Mouse (Mus musculus) frontal cortex, adult (tissue): ENCODE data around the gene Tpp1.

Source experiments
- ATAC-seq: cut with Nextera tagmentation; 2 replicates; pipeline ENCODE4 v1.9.2; 2017; ENCODE audit warnings: mild to moderate bottlenecking, moderate library complexity, mixed read lengths; ENCODE audit not compliant: low TSS enrichment

Tpp1 gene

DNA sequence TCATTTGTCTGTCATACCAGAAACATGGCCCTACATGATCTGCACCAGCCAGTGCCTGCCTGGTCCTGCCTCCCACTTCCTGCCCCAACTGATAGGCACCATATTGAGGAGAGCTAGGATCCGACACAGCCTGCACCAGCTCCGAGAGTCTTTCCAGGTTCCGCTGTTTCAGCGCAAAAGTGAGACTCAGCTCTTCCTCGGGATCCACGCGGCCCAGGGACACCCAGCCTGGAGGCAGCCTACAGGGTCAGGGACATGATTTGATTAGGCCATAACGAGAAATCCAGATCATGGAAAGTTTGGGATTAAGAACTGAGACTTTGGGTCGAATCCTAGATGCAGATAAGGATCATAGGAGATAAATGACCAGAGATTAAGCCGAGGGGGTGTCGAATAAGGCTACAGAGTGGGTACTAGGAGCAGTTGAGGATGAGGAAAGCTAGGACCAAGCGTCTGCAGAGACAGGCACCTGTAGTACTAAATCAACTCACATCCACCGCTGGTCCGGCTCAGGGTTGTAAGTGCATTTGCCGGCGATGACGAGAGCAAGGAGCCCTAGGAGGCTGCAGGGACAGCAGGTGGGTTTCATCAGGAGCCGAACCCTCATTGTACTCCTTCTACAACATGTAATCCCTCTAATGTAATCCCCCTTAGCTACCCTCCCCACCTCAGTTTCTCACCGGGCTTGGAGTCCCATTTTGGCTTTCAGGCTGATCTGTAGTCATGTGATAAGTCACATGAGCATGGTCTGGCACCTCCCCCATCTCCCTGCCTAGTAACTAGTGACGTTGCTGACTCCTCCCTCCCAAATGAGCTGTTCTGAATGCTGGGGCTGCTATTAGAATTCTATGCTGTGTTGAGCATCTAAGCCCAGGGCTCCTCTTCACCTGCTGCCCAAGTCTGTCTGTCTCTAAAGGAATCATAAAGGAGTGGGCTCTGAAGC lies at the start of gene Tpp1:
Tpp1 (minus strand) TSS at position 745 of the 943 bp plus-strand sequence.
- peak; percentile 92 for ATAC-seq

DNA sequence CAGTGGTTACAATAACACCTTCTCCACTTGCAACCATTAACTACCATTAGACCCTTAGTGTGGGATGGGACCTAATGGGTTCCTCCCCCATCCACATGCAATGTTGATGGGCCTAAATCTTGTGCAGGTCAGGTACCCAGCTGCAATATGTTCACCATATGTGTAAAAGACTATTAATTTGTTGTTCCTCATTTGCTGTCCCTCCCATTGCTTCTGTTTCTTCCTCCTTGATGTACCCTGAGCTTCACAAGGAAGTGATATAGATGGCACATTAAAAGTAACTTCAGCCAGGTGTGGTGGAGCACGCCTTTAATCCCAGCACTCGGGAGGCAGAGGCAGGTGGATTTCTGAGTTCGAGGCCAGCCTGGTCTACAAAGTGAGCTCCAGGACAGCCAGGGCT lies 44.9 kb upstream of the Tpp1 start:
- no peak for ATAC-seq

DNA sequence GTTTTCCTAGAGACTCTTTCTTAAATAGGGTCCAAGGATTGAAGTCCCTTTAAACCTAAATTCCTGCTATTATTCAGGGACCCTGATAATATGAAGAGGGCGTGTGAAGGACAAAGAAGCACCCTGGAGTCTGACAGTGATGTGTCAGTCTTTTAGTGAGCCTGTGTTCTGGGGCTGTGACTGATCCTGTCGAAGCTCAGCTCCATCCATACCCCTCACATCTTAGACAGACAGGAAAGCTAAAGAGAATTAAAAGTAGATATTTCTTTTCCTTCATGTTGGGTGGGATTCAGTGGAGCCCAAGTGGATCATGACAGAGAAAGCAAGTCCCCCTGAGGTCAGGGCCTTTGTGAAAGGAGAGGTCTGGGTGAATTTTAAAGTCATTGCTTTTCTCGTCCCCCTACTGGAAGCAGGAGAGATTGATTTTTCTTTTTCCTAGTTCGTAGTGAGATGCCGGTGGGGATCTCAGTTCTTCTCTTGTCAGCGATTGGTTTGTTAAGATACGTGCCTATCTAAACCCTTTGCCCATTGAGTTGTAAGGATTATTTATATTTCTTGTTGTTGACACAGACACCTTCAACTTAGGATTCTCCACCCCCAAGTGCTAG lies 43.8 kb upstream of the Tpp1 start:
- ATAC-seq = no peak

DNA sequence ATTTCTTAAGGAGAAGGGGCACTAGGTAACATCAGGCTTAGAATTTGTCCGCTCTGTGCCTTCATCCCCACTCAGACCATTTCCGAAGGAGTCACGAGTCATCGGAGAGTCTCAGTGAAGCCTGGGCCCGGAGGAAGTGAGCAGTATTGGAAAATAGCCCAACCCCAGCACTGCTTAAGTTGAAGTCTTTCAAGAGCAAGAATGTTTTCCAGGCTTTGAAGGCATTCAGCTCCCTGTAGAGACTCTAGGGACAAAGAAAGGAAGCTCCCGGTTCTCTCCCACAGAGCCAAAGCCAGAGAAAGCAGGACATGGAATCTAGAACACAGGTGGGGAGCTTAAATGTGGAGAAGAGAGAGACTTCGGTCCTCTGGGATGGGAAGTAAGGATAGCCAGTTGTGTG lies 41.7 kb upstream of the Tpp1 start:
- ATAC-seq = no peak

DNA sequence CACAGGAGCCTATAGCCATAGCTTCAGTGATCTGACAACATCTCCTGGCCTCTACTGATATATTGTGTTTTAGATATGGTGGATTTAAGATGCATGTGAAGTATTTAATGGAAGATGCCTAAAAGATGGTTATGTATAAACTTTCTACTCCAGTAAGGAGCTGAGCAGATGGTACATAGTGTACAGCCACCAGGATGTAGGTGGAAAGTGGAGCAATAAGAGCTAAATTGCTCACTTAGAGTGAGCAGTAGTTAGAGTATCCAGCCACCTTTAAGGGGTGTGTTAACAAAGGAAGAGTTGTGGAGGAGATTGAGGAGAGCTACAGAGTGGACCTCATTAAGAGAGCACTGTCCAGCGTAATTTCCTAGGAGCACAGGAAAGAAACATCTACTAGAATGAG lies 39.1 kb upstream of the Tpp1 start:
- ATAC-seq = peak; percentile 84

DNA sequence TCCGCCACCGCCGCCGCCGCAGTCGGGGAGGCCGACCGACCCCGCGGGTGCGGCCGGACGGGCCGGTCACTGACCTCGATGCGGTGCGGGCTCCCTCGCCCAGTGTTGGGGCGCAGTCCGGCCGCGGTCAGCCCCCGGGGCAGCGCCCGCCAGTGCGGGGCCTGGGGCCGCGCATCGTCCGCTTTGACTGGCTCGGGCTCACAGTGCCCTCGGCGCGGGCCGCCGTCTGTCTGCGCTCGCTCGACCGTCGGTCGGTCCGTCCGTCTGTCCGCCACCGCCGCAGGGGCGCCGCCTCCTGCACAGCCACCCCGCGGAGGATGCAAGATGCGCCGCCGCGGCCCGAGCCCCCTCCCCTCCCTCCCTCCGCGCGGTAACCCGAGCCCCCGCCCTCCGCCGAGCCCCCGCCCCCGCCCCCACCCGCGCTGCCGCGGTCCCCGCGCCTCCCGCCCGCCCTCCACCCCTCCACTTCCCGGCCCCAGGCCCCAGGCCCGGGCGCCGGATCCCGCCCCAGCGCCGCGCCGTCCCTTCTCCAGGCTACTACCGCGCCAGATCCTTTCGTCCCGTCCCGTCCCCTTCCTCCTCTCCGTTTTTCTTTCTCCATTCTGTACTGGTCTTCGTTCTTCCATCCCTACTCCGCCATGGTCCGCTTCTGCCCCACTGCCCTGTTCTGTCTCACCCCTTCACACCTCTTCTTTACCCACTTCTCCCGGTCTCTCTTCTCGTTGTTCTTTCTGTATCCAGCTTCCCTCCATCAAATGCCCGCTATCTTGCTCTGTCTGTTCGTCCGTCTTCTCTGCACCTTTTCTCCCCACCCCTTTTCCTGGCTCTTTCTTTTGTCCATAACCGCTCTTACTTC lies 35.5 kb upstream of the Tpp1 start, which contains the start of gene Dchs1:
Dchs1 (minus strand) TSS at position 370 of the 856 bp plus-strand sequence.
- ATAC-seq = 0 out of 2 replicates have a peak, but pooled peaks have one; percentile 10

DNA sequence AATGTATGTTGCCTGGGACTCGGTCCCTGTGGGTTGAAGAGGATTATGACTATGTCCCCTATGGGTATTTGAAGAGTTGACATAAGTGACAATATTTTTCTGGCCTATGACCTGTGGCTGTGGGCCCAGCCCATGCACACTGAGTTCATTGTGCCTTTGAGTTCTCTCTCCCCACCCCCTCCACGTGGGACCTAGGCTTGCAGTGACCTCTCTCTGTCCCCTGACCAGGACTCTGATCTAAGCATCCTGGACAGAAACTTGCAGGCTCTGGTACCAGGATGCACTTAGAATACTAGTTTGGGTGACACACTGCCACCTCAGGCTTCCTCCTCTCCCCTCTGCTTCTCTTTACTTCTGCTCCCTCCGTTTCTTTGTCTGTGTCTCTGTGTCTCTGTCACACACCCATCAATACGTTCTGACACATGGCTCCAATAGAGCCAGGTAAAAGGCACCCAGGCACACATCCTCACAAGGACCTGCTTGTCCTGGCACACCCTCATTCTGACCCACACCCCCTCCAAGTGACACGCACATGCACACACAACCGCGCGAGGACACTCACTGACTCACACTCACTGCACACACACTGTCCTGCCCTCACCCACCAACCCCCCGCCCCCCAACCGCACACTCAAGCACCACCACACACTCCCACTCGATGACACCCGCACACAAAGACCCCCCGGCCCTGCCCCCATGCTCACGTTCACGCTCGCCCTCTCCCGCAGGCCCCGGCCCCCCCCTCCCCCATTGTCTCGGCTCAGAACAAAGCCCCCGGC lies 34.7 kb upstream of the Tpp1 start:
- ATAC-seq = no peak

DNA sequence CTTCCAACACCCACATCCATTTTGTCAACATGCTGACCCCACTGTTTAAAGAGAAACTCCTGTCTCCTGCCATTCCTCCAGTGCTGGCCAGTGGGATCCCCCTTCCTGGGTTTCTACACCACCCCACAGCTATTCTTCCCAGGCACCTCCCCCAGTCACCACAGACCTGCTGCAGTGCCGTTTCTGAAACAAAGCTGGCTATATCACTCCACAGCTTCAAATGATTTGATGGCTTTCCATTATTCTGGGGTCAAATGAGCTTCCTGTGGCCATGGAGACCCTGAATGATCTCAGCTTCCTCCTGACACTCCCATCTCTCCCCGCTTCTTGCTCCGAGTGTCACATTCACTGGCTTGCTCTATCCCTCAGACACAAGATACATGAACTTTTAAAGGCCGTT lies 32.5 kb upstream of the Tpp1 start:
- ATAC-seq = no peak

DNA sequence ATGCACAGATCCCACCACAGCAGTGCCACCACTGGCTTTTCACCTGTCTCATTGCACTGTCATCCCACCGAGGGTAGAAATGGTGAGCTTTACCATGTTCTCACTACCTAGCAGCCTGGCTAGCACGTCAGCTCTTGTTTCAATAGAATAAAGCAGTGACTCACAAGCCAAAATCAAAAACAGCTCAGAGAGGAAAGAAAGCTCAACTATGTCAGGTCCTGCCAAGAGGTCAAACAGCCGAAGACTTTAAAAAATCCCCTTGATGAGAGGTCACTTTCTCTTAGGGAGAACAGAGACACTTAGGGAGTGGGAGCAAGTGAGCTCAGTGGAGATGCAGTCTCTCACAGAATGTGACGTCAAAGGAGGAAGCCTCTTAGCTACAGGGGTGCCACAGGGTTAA lies 31.8 kb upstream of the Tpp1 start:
- ATAC-seq = no peak

DNA sequence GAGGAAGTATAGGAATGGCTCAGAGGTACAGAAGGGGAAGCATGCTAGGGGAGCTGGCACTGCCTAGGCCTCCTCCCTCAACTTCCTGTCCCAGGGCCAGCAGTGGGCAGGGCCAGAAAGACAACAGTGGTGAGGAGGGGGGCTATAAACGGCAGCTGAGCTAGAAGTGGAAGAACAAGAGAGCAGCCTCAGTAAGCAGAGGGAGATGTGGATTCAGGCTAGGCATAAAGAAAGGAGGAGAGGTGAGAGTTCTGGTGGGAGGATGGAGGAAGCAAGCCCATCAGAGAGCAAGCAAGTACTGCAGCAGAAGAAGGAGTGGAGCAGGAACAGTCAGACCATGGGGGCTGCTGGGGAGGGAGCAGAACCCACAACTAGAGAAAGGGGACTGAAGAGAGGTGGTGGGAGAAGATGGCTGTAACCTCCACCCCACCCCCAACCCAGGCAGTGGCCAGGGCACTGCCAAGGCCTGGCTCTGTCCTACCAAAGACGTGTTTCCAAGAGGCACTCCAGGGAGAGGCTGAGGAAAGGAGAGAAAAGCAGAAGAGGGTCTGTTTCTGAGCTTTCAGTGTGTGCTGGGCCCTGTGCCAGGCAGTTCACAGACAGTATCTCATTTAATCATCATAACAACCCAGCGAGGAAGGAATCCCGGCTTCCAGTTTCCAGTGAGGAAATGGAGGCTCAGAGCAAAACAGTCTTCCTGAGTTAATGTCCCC lies 26.7 kb upstream of the Tpp1 start:
- peak; percentile 63 for ATAC-seq

DNA sequence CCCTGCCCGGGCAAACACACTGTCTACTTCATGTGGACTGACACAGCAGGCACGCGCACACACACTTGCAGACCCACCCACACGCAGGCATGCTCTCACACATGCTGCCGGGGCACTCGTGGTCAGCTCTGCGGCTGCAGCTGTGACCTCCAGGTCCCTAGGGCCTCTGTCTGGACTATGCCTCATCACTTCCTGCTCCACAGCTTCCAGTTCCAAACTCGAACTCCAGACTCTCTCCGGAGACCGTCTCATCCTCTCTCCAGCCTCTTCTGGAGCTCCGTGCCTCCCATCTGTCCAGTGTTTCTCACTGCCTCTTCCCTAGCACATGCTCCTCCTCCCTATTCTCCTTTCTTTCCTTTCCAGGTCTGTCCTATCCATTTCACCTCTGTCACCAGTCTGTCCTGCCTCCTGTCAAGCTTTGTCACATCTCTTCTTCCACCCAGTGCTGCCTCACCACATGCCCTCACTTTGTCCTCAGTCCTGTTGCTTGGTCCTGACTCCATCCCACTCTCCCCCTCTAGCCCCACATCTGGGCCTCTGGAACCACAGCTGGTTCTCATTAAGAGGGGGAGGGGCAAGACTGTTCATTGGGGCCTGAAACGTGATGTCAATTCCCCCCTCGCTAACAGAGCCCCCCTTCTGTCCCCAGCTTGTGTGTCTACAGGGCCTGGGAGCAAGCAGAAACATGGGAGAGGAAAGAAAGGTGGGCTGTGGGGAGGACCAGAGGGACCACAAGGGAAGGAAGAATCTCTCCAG lies 25.9 kb upstream of the Tpp1 start:
- peak; percentile 48; the same call in 1 of the 2 replicates for ATAC-seq

DNA sequence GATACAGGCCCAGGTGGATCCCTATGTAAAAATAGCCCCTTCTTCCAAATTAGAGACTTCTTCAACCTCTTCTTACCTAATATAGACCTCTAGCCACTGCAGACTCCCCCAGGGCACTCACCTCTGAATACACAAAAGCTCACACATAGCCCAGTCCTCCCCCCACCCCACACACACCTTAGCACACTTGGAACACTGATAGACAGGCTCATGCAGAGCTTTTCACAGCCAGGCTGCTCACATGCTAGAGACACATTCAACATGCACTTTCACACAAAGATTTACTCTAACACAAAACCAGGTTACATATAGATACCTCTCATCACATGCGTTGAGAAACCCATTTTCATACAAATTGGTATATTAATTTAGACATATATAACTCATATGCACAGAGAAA lies 25.3 kb upstream of the Tpp1 start:
- ATAC-seq = no peak

DNA sequence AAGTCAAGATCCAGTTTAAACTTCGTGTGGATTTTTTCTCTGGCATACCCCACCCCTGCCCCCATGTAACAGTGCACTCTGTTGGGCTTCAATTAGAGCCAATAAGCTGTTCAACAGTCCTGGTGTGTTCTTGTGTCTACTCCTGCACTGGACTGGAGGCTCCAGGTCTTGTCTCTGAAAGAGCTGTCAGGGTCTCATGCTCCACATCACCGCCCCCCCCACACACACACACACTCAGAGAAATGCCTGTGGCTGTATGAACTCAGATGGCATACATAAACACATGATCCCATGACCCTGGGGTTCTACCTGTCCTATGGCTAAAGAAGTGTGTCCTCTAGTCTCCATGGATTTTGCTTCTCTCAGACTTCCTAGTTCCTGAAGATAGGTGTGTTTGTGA lies 24.0 kb upstream of the Tpp1 start:
- ATAC-seq = no peak

DNA sequence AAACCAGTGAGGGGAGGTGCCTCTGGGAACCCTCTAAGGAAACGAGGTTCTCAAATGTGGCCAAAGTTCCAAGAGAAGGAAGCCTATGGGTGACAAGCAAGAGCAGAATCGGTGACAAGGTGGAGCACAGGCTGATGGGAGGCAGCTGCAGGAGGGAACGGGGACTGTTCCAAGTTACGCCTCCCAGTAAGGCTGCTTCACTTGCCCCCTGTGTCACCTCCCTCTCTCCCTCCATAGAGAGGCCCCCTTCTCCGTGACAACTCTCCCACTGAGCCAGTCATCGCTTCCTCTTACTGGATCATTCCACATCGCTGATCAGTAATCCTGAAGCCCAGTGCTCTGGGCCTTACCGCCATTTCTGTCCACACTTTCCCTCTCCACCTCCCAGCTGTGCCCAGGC lies 22.6 kb upstream of the Tpp1 start:
- no peak for ATAC-seq

DNA sequence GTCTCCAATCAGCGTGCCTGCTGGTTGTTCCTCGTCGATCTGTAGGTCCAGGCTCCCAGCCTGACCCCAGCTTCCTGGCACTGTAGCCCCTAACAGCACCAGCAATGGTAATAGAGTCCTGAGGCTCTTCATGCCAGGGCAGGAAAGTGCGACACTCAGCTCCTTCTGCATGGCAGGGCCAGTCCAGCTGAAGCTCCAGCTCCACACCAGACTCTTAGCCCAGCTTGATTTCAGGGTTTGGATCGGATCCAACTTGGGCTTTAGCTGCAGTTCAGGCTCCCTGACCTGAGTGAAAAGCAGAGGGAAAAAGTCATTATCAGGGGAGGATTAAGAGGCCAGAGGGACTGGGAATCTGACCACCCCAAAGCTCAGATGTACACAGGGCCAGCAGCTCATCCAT lies 21.0 kb upstream of the Tpp1 start:
- no peak for ATAC-seq

DNA sequence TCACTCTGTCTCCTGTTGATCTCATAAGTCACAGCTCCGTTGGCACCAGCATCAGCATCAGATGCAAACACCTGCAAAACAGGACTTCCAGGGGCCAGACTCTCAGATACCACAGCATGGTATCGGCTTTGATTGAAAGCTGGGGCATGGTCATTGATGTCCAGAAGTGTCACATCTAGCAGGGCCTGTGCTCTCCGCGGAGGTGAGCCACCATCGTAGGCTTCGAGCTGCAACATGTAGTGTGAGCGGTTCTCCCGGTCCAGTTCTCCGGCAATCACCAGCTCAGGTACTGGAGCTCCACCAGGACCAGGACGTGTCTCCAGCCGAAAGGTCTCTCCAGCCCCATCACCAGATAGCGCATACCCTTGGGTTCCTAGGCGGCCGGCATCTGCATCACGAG lies 20.3 kb upstream of the Tpp1 start:
- no peak for ATAC-seq

DNA sequence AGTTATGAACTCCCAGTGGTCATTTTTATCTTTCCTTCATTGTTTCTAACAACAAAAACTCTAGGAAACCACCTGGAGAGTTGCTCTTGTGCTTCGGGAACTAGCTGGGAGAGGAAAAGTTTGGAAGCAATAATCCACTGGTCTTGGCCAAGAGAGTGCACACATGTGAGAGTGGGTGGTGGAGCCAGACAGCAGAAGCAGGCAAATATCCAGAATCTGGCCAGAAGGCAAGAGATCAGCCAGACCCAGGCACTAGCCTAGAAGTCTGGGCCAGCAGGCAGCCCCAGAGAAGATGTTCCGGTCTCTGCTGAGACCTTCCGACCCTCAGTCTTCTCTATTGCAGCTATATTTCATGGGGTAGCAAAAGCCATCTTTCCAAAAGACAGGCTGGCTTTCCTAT lies 17.9 kb upstream of the Tpp1 start:
- ATAC-seq = no peak

DNA sequence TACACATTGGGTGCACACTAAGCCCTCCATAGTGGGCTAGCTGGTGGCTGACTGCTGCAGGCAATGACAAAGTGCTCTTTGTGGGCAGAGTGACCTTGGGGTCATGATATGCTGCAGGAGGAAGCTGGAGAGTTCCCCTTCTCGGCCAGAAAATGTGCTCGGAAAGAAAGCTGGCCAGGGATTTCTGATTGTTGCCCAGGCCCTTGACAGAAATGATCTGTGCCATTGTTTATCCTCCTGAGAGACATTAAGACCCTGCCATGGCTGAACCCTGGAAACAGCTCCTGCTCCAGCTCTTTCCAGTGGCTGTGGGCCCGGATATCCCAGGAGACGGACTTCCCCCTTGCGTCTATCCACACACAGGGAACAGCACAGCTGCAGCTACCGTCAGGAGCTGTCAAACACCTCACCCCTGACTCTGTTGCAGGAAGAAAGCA lies 15.7 kb upstream of the Tpp1 start:
- ATAC-seq = no peak

DNA sequence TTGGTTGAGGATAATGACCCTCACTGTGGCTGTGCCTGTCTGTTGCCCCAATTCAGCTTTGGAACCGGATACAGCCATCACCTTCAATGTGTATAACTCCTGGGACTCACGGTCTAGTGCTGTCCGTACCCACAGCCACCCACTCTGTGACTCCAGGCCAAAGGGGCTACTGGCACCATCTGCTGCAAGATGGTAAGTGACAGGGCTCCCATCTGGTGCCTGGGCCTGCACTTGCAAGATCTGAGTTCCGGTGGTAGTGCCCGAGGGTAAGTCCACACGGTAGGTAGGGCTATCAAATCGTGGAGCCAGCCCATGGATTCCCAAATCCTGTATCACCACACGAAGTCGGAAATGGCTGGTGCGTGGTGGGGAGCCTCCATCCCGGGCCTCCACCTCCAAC lies 12.3 kb upstream of the Tpp1 start:
- ATAC-seq = no peak
